Comparison of ENCODE assay signal across 23 mouse cellular contexts in genomic region chr13:40712526-40712832, GRCm38 (mm10). TPM values are rescaled to one million over a fixed set of nuclear protein-coding genes. Genes with fewer than 3 reads are reported as not detected.
DNase-seq lines count a peak whose midpoint lies in the region; ATAC-seq and TF ChIP-seq lines count a peak whose summit lies in the region.
"Had no signal": no experiment of that assay in that cellular context is flagged by ENCODE, and none has a peak within 500 bp of the region (broad histone marks: within the 10 kb centered on the region; RNA-seq: fewer than 3 reads in every experiment).

No protein-coding gene starts in this region.

- H3K4me2 ChIP-seq in forebrain, embryonic 15.5 days (replicated peaks), result no peak overlapping the region
- no peak overlapping the region for H3K4me2 ChIP-seq in forebrain, postnatal 0 days (ENCODE audit: low read depth)
- H3K4me2 ChIP-seq in hindbrain, embryonic 13.5 days, result no peak overlapping the region
- H3K4me2 ChIP-seq in hindbrain, postnatal 0 days (ENCODE audit: low read depth, low read length), result no peak overlapping the region
- no peak overlapping the region for H3K4me2 ChIP-seq in neural tube, embryonic 12.5 days (replicated peaks)
- no peak overlapping the region for H3K4me2 ChIP-seq in neural tube, embryonic 15.5 days
- H3K4me2 ChIP-seq: heart, embryonic 12.5 days; hindbrain, embryonic 14.5 days had no signal

- WGBS in forebrain, embryonic 15.5 days, result 0% methylated on average over 4 of the region's 4 CpGs
- 2% methylated on average over 4 of the region's 4 CpGs for WGBS in forebrain, postnatal 0 days
- 4% methylated on average over 4 of the region's 4 CpGs for WGBS in hindbrain, embryonic 13.5 days
- 15% methylated on average over 4 of the region's 4 CpGs for WGBS in hindbrain, postnatal 0 days
- 1% methylated on average over 4 of the region's 4 CpGs for WGBS in neural tube, embryonic 12.5 days
- 8% methylated on average over 4 of the region's 4 CpGs for WGBS in neural tube, embryonic 15.5 days

- peak; percentile 4; the same call in 1 of the 2 replicates for ATAC-seq in forebrain, embryonic 15.5 days (replicated peaks)
- ATAC-seq in forebrain, postnatal 0 days, result no peak
- 0 out of 2 replicates have a peak, but pooled peaks have one; percentile 28 for ATAC-seq in hindbrain, embryonic 13.5 days (ENCODE audit: low FRiP score)
- ATAC-seq in hindbrain, postnatal 0 days, result no peak
- ATAC-seq in neural tube, embryonic 12.5 days (ENCODE audit: low FRiP score, low read depth), result peak; percentile 15; the same call in 1 of the 2 replicates
- ATAC-seq in neural tube, embryonic 15.5 days (ENCODE audit: low FRiP score), result no peak
- ATAC-seq: activated CD4-positive, CD25-positive, alpha-beta regulatory T cell, adult 4 months; inflammation-experienced regulatory T-cells, adult 6 months; intestine, postnatal 0 days; Patski had no signal

- no peak for TF ChIP-seq CTCF in forebrain, postnatal 0 days (IDR thresholded peaks at IDR 0.05; ENCODE audit: low read depth)
- no peak for TF ChIP-seq CTCF in hindbrain, postnatal 0 days (IDR thresholded peaks at IDR 0.05; ENCODE audit: low read depth)

- H3K27me3 ChIP-seq in forebrain, embryonic 15.5 days, result peaks cover 90% of the 10 kb centered on the region
- H3K27me3 ChIP-seq in forebrain, postnatal 0 days (ENCODE audit: insufficient read depth, low read length), result peaks cover 92% of the 10 kb centered on the region
- H3K27me3 ChIP-seq in hindbrain, embryonic 13.5 days, result peaks cover 93% of the 10 kb centered on the region
- H3K27me3 ChIP-seq in hindbrain, postnatal 0 days (ENCODE audit: insufficient read depth, low read length), result peaks cover 81% of the 10 kb centered on the region
- peaks cover 80% of the 10 kb centered on the region for H3K27me3 ChIP-seq in neural tube, embryonic 12.5 days (replicated peaks)
- peaks cover 67% of the 10 kb centered on the region for H3K27me3 ChIP-seq in neural tube, embryonic 15.5 days (replicated peaks)
- H3K27me3 ChIP-seq: Patski had no signal

- peaks cover 15% of the 10 kb centered on the region for H3K4me1 ChIP-seq in forebrain, embryonic 15.5 days
- H3K4me1 ChIP-seq in forebrain, postnatal 0 days (ENCODE audit: insufficient read depth), result no peaks in the 10 kb centered on the region
- H3K4me1 ChIP-seq in hindbrain, embryonic 13.5 days (replicated peaks), result peaks cover 41% of the 10 kb centered on the region
- H3K4me1 ChIP-seq in hindbrain, postnatal 0 days (ENCODE audit: insufficient read depth, low read length), result no peaks in the 10 kb centered on the region
- peaks cover 33% of the 10 kb centered on the region for H3K4me1 ChIP-seq in neural tube, embryonic 12.5 days
- peaks cover 20% of the 10 kb centered on the region for H3K4me1 ChIP-seq in neural tube, embryonic 15.5 days

- no peaks in the 10 kb centered on the region for H3K9me3 ChIP-seq in forebrain, embryonic 15.5 days
- no peaks in the 10 kb centered on the region for H3K9me3 ChIP-seq in forebrain, postnatal 0 days (ENCODE audit: low read length)
- H3K9me3 ChIP-seq in hindbrain, embryonic 13.5 days, result no peaks in the 10 kb centered on the region
- H3K9me3 ChIP-seq in hindbrain, postnatal 0 days (ENCODE audit: low read length), result no peaks in the 10 kb centered on the region
- H3K9me3 ChIP-seq in neural tube, embryonic 12.5 days, result no peaks in the 10 kb centered on the region
- no peaks in the 10 kb centered on the region for H3K9me3 ChIP-seq in neural tube, embryonic 15.5 days (replicated peaks)
- H3K9me3 ChIP-seq: heart, embryonic 12.5 days had no signal

- no peak overlapping the region for H3K27ac ChIP-seq in forebrain, embryonic 15.5 days (replicated peaks)
- no peak overlapping the region for H3K27ac ChIP-seq in forebrain, postnatal 0 days (ENCODE audit: low read depth, low read length)
- H3K27ac ChIP-seq in hindbrain, embryonic 13.5 days, result no peak overlapping the region
- no peak overlapping the region for H3K27ac ChIP-seq in hindbrain, postnatal 0 days
- no peak overlapping the region for H3K27ac ChIP-seq in neural tube, embryonic 12.5 days
- no peak overlapping the region for H3K27ac ChIP-seq in neural tube, embryonic 15.5 days (replicated peaks)
- H3K27ac ChIP-seq: gastrocnemius, adult 2 months; hindbrain, embryonic 14.5 days had no signal

- H3K9ac ChIP-seq in forebrain, embryonic 15.5 days (replicated peaks), result no peak overlapping the region
- H3K9ac ChIP-seq in forebrain, postnatal 0 days, result no peak overlapping the region
- H3K9ac ChIP-seq in hindbrain, embryonic 13.5 days, result no peak overlapping the region
- no peak overlapping the region for H3K9ac ChIP-seq in hindbrain, postnatal 0 days (replicated peaks; ENCODE audit: low read length)
- no peak overlapping the region for H3K9ac ChIP-seq in neural tube, embryonic 12.5 days
- H3K9ac ChIP-seq in neural tube, embryonic 15.5 days (replicated peaks), result no peak overlapping the region
- H3K9ac ChIP-seq: heart, embryonic 12.5 days; hindbrain, embryonic 14.5 days had no signal

- H3K36me3 ChIP-seq in forebrain, embryonic 15.5 days, result no peaks in the 10 kb centered on the region
- no peaks in the 10 kb centered on the region for H3K36me3 ChIP-seq in forebrain, postnatal 0 days (ENCODE audit: insufficient read depth)
- H3K36me3 ChIP-seq in hindbrain, embryonic 13.5 days, result no peaks in the 10 kb centered on the region
- no peaks in the 10 kb centered on the region for H3K36me3 ChIP-seq in hindbrain, postnatal 0 days (ENCODE audit: insufficient read depth, low read length)
- no peaks in the 10 kb centered on the region for H3K36me3 ChIP-seq in neural tube, embryonic 12.5 days
- no peaks in the 10 kb centered on the region for H3K36me3 ChIP-seq in neural tube, embryonic 15.5 days
- H3K36me3 ChIP-seq: heart, embryonic 12.5 days had no signal

- H3K4me3 ChIP-seq in forebrain, embryonic 15.5 days, result no peak overlapping the region
- no peak overlapping the region for H3K4me3 ChIP-seq in forebrain, postnatal 0 days (ENCODE audit: low read depth, low read length)
- H3K4me3 ChIP-seq in hindbrain, embryonic 13.5 days, result no peak overlapping the region
- no peak overlapping the region for H3K4me3 ChIP-seq in hindbrain, postnatal 0 days (ENCODE audit: low read length)
- no peak overlapping the region for H3K4me3 ChIP-seq in neural tube, embryonic 12.5 days
- H3K4me3 ChIP-seq in neural tube, embryonic 15.5 days (replicated peaks), result no peak overlapping the region
- H3K4me3 ChIP-seq: erythroblast, embryonic 14.5 days; gastrocnemius, adult 2 months; heart, embryonic 12.5 days had no signal

- peak; percentile 32 for DNase-seq in embryo, embryonic 9.5 days (ENCODE audit: extremely low spot score)
- no peak for DNase-seq in embryo, embryonic 10 days (ENCODE audit: low spot score)
- DNase-seq in forebrain, postnatal 0 days, result no peak
- DNase-seq in hindbrain, postnatal 0 days (ENCODE audit: low spot score), result no peak
- DNase-seq: adrenal gland, postnatal 14 days; cerebellum, adult 11-12 months; cerebellum, adult 9-10 months; cerebellum, postnatal 25 days; gastrocnemius, adult 2 months; gastrocnemius, postnatal 25 days; kidney, adult 8-10 months had no signal

RNA-seq across cellular contexts. Expression of gene Tfap2a, which starts 25.7 kb away (rescaled TPM):
- polyA plus RNA-seq in forebrain, embryonic 15.5 days (2015; fragmentation: Nextera tagmentation; extraction: Ambion mirVana), result 0.32 and 0.33 TPM in 2 replicates
- 0.38 TPM in 1 of 2 replicates, not detected in the other for total RNA-seq in forebrain, postnatal 0 days (2014; rRNA removed)
- 0.18 and 0.28 TPM in 2 replicates for polyA plus RNA-seq in forebrain, postnatal 0 days (2015; fragmentation: Nextera tagmentation; extraction: Ambion mirVana)
- 14.2 and 22.9 TPM in 2 replicates for polyA plus RNA-seq in hindbrain, embryonic 13.5 days (2015; fragmentation: Nextera tagmentation; extraction: Ambion mirVana)
- total RNA-seq in hindbrain, postnatal 0 days (2014; rRNA removed), result 2.1 and 4.7 TPM in 2 replicates
- 6.9 and 7.2 TPM in 2 replicates for polyA plus RNA-seq in hindbrain, postnatal 0 days (2015; fragmentation: Nextera tagmentation; extraction: Ambion mirVana)
- polyA plus RNA-seq in neural tube, embryonic 12.5 days (2016; fragmentation: Nextera tagmentation; extraction: Ambion mirVana), result 15.5 and 21.6 TPM in 2 replicates
- 5.5 and 6.5 TPM in 2 replicates for polyA plus RNA-seq in neural tube, embryonic 15.5 days (2015; fragmentation: Nextera tagmentation; extraction: Ambion mirVana)
- total RNA-seq: gastrocnemius, postnatal 25 days; granulocyte monocyte progenitor cell, adult 5-6 weeks had no signal
- polyA plus RNA-seq: activated CD4-positive, CD25-positive, alpha-beta regulatory T cell, adult 4 months; erythroblast, embryonic 14.5 days; inflammation-experienced regulatory T-cells, adult 6 months had no signal

Comparison
In these comparisons a context has a peak if more than half of its experiments do, and no peak if none do; other contexts are left out.
1. ATAC-seq: peak in forebrain, embryonic 15.5 days (single experiment), hindbrain, embryonic 13.5 days (single experiment) and neural tube, embryonic 12.5 days (single experiment); none in forebrain, postnatal 0 days (single experiment), hindbrain, postnatal 0 days (single experiment) and neural tube, embryonic 15.5 days (single experiment).